Mouse (Mus musculus) neutrophil, adult 5-6 weeks (primary cell): ENCODE results near the gene Pon1. TPM values are rescaled to one million over a fixed set of nuclear protein-coding genes. Genes with fewer than 3 reads are reported as not detected.

Experiments
- ATAC-seq: fragments of 151-379, 151-347 bp; 2 replicates; pipeline ENCODE4 v1.8.0; 2017; ENCODE audit warnings: mild to moderate bottlenecking, moderate TSS enrichment; ENCODE audit not compliant: insufficient number of reproducible peaks, poor library complexity, low FRiP score, severe bottlenecking; ENCODE audit errors: extremely low read depth
- total RNA-seq: library from RNA; stranded (forward); fragments of 200-1000 nt; gene quantifications from 2 replicates; pipeline ENCODE4 v1.2.3, GENCODE M21; 2017

Pon1 gene
- total RNA-seq, 1 experiment from 2014 or later = not detected

DNA sequence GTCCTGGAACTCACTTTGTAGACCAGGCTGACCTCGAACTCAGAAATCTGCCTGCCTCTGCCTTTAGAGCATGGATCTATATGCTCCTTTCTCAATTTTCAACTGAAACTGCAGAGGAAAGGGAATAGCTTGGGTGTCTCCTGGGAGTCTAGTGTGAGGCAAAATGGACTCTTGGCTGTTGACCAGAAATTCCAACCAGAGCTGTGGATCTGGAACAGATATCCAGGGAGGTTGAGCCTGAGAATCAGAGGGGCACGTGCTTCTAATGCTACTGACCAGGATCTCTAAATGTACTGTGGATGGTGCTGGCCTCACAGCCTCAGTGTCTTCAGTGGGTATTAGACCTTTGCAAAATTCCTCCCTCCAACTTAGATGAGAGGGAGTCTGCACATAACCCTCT, 43.8 kb downstream of the Pon1 start:
- no peak for ATAC-seq

DNA sequence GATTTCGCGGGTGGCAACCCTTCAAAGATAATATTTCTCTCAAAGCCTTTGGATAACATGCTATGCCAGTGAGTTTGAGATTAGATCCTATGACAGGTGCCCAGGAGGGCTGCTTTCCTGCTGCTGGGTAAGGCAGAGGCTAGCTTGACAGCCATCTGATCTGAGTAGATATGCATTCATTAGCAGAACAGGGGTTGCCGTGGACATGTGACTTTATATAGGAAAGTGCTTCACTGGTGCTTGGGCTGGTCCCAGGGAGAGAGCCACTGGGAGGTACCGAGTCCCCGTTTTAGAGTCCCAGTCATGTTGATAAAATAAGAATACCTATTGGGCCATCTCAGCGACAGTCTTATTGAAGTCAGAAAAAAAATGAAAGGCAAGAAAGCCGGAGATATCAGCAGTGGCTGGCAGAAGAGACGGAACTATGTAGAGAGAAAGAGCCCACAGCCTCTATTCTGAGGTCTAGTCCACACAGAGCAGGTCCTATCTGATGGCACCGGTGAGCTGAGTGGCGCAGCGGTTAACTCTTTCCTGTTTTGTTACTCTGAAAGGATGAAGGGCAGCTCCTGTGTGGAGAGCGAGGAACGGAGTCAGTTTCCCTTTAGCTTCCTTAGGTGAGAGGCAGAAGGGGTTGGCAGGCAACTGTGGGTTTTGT, 46.1 kb downstream of the Pon1 start:
- no peak for ATAC-seq

DNA sequence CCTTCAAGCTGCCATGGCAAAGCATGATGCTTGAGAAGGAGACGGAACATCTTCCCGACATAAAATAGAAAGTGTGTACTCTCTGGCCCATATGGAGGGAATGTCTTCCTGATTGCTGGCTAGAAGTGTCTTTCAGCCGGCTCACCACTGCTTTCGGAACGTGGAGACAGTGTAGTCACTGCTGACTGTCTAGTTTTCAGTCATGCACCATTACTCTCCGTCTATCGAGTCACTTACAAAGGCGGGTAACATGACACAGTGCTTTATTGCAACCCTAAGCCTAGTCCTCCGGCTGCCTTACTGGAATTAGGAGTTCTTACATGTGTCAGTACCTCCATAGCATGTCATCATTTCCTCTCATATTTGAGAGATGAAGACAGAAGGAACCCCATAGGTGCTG, 54.1 kb downstream of the Pon1 start:
- ATAC-seq = no peak

DNA sequence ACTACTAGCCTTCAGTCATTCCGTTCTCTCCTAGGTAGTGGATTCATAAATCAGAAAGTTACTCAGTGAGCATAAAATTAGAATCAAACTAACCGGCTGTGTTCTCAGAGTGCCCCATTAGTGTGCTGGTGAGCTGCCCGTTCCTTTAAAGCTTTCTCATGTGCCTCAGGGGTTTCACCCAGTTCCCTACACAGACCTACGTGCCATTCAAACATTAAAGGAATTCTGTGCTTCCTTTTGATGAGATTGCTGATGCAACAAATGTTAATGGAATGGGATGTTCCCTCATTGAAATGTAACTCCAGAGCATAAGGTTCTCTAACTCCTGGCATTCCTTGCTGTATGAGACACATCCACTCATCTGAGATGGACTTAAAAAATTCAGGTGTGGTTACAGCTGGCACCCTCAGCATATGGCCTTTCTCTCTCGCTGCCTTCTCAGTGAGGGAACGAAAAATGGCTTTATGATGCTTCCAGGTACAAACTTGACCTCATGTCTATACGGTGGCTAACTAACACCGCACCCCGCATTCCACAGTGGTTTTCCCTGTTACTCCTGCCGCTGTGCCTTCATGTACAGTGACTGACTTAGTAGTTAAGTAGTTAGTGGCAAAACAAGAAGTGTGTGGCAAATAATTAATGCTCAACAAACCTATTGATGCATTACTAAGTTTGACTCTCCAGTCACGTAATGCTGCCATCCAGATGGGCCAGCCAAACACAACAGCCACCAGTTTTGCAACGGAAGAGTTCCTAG, 54.7 kb downstream of the Pon1 start:
- no peak for ATAC-seq

DNA sequence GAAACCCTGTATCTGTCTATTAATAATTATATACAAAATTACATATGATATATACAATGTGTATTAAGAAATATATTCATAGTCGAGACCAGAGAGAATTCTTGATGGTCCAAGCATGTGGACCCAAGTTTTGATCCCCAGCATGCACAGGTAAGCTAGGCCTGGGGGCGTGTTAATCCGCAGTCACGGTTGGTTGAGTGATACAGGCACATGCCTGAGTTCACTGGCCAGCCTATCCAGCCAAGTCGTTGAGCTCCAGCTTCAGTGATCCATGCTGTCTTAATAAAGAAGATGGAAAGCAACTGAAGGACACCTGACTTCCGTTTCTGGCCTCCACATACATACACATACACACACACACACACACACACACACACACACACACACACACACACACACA, 57.7 kb downstream of the Pon1 start:
- ATAC-seq = no peak

DNA sequence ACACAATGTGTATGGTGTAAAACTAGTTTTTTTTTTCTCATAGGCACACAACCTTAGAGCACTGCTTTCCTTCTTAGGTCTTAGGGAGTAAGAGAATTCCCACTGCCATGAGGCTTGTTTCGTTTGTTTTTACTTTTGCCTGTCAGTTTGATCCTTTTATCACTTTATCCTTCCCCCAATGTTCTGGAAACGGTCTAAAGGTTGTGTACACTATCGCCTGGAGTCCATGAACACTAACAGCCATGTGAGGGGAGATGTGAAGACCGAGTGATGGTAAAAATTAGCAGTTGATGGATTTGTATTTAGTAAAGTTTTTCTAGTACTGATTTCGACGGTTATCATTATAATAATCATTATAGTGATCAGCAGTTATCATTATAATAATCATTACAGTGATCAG, 58.8 kb downstream of the Pon1 start:
- no peak for ATAC-seq

GRCm38 (mm10) chr6:5129364-5130093, 64.2 kb downstream of the Pon1 start:
- no peak for ATAC-seq

- no peak for ATAC-seq
Observed at GRCm38 (mm10) chr6:5120229-5120628, 73.5 kb downstream of the Pon1 start.

GRCm38 (mm10) chr6:5119181-5119910, 74.4 kb downstream of the Pon1 start:
- ATAC-seq = no peak

Other genes with a start within 250 kb of the Pon1 start
- gene Pon3, start 62.3 kb upstream of the Pon1 start, total RNA-seq = 0.61 and 2.9 TPM in 2 replicates
- 37.7 and 39.7 TPM in 2 replicates for gene Pon2, start 104.5 kb upstream of the Pon1 start, total RNA-seq
- gene Asb4, start 189.4 kb upstream of the Pon1 start, total RNA-seq = not detected in 2 replicates